Mouse (Mus musculus): ENCODE results near the gene Pitpnm2.

Pitpnm2 gene

GRCm38 (mm10) chr5:124115990-124116845 lies 133.3 kb downstream of the Pitpnm2 start, which contains the start of gene Arl6ip4:
TSS of gene Arl6ip4 (plus strand) at chr5:124116089.
- DNase-seq = peak; percentile 76

GRCm38 (mm10) chr5:124115531-124115930 lies 134.0 kb downstream of the Pitpnm2 start:
- DNase-seq = no peak

DNA sequence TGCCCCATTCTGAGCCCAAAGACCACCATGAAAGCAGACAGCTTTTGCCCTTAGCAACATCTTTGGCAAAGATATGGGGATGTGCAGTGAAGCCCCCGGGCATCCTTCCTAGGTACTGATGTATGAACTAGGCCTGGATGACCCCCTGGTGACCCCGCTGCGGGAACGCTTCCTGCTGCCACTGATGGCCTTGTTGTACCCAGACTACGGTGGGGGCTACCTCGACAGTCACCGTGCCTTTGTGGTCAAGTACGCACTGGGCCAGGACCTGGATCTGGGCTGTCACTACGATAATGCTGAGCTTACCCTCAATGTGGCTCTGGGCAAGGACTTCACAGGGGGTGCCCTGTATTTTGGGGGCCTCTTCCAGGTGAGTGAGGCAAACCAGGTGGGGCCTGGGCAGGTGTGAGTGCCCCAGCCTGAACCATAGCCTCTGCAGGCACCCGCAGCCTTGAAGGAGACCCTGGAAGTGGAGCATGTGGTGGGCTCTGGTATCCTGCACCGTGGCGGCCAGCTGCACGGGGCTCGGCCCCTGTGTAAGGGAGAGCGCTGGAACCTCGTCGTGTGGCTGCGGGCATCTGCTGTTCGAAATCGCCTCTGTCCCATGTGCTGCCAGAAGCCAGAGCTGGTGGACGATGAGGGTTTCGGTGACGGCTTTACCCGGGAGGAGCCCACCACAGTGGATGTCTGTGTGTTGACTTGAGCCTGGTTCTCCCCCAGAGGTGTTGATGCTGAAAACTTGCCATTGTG lies 135.1 kb downstream of the Pitpnm2 start:
- peak; percentile 59 for DNase-seq

GRCm38 (mm10) chr5:124113030-124113429 lies 136.5 kb downstream of the Pitpnm2 start:
- peak; percentile 74 for DNase-seq

- no peak for DNase-seq
Observed at GRCm38 (mm10) chr5:124112531-124112930, 137.0 kb downstream of the Pitpnm2 start.

DNA sequence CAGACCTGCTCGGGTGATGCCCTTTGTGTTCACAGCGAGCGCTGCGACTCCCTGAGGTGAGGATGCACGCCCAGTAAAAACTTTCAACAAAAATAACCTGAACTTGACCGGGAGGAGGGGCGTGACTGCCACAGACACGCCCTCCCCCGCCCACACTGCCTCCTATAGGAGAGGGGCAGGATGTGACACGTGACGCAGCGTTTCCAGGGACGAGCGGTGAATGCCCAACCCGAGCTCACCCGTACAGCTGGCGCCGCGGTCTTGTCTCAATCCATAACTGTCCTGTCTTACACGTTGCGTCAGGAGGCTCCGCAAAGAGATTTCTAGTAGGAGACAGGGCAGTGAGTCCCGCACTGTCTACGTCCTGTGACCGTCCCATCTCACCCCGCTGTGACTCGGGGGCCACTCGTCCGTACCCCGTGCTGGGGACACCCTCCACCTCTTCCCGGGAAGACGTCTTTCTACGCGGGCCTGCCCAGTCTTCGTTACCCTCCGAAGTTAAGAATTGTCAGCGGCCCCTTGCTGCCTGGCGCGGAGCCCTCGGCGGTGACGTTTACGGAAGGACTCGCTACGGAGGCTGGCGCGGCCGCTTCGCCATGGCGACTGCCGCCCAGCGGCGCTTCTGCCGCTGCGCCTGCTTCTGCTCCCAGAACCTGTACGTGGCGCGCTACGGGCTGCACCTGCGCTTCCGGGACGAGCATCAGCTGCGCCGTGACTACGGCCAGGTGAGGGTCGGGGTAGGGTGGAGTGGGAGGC lies 137.6 kb downstream of the Pitpnm2 start, which contains the start of gene Ogfod2:
TSS of gene Ogfod2 (plus strand) at position 556 of the 756 bp plus-strand sequence.
- DNase-seq = peak; percentile 95

GRCm38 (mm10) chr5:124111077-124111741 lies 138.4 kb downstream of the Pitpnm2 start:
- peak; percentile 75 for DNase-seq

DNA sequence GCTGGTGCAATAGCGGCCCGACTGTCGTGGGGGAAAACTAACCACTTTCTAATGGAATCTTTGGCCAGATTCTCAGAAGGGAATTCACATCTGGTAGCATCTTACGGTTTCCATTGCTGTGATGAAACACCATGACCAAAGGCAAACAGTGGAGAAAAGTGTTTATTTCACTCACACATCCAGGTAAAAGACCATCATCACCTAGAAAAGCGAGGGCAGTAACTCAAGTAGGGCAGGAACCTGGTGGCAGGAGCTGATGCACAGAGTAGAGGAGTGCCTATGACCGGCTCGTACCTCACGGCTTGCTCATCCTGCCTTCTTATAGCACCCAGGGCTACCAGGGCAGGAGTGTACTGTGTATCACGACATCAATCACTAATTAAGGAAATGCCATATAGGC lies 146.0 kb downstream of the Pitpnm2 start:
- no peak for DNase-seq

GRCm38 (mm10) chr5:124103020-124103419 lies 146.5 kb downstream of the Pitpnm2 start:
- no peak for DNase-seq

DNA sequence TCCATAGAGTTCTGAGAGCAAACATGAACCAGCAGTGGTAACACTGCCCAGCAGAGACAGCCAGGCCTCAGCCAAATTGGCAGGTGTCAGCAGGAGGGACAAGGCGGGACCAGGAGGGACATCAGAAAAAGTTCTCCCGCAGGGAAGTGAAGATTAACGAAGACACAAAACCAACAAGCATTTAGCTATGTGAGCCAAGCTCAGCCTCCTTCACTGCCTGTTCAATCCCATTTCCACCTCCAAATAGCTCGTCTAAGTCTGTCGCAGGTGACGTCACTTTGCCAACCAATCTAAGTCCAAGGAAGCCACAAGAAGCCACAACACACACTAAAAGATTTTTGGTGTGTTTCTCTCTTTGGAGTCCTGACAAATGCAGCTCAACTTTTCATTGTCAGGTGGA lies 147.2 kb downstream of the Pitpnm2 start:
- no peak for DNase-seq

- DNase-seq = no peak
Observed at GRCm38 (mm10) chr5:124100128-124101044, 149.2 kb downstream of the Pitpnm2 start.

- DNase-seq = peak; percentile 28
Observed at GRCm38 (mm10) chr5:124098923-124099322, 150.6 kb downstream of the Pitpnm2 start.

DNA sequence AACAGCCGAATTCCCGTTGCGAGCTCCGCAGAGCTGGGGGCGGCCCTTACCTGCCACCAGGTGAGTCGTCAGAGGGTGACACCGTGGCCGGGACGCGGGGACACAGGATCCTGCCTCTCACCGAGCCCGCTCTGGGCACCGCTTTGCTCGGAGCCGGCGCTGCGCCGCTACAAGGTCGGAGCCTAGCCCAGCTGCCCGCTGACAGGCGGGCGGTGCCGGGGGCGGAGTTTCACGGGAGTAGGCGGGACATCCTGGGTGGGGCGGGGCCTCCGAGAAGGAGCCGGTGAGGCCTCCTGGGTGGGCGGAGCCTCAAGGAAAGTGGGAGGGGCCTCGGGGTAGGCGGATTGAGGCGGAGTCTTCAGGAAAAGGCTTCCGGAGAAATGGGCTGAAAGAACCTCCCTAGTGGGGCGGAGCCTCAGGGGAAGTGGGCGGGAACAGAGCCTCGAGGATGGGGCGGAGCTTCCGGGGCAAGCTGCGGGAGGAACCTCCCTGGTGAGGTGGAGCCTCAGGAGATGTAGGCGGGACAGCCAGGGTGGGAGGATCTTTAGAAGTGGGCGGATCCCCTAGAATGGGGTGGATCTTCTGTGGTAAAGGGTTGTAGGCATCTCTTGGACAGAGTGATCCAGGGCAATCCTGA lies 153.8 kb downstream of the Pitpnm2 start, which contains the start of gene Abcb9:
TSS of gene Abcb9 (minus strand) at position 203 of the 637 bp plus-strand sequence.
- DNase-seq = peak; percentile 99

GRCm38 (mm10) chr5:124095077-124095581 lies 154.4 kb downstream of the Pitpnm2 start:
- peak; percentile 70 for DNase-seq

- DNase-seq = no peak
Observed at GRCm38 (mm10) chr5:124093852-124094604, 155.5 kb downstream of the Pitpnm2 start.

DNA sequence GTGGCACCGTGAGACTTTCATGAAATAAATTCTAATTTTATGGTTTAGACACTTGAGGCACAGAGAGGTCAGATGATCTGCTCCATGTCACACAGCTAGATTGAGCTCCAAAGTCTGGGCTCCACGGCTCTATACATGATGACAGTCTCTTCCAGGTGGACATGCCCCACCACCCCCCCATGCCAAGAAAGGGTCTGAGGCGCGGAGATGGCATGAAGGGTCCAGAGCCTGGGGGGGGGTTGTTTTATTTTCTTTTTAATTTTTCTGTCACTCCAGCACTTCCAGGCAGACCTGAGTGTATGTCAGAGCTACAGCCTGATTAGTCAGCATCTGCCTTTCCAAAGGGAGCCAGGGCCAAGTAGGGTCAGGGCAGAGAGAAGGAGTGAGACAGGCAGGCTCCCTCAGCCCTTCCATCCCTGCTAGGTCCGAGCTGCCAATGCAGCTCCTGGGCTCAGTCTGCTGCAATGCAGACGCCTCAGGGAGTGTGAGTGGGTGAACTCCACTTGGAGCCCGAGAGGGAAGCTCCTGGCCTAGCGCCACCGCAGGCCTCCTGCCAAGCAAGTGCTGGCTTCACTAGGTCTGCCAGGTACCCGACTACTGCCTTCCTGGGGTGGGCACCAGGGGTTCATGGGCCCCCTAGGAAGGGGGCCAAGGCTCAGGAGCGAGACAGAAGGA lies 156.3 kb downstream of the Pitpnm2 start:
- DNase-seq = peak; percentile 85

DNA sequence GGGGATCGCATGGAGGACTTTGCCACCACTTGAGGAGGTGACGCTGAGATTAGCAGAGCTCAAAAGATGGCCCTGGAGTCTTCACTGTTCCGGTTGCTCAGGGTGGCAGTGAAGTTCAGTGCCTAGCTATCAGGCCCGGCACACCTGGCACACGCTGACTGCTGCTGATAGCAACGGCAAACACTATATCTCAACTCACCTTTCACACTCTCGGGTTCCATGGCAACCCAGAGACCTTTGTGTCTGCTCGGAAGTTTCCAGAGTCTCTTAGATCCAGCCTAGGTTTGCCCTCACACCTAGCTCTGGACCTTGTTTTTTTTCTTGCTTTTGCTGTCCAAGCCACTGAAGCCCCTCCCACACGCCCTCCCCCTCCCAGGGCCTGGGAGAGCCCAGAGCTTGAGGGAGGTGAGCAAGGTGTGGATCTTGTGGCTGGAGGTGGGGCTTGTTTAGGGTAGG lies 157.6 kb downstream of the Pitpnm2 start:
- DNase-seq = peak; percentile 53

GRCm38 (mm10) chr5:124089868-124090267 lies 159.7 kb downstream of the Pitpnm2 start:
- DNase-seq = no peak

GRCm38 (mm10) chr5:124086876-124087275 lies 162.7 kb downstream of the Pitpnm2 start:
- no peak for DNase-seq

All from cerebellum, adult 9-10 months (tissue).